Mouse (Mus musculus) left cerebral cortex, postnatal 14 days (tissue): Measurements from ENCODE around the gene Macrod2. TPM values are rescaled to one million over a fixed set of nuclear protein-coding genes. Genes with fewer than 3 reads are reported as not detected.

ENCODE experiments used
- DNase-seq, 2 experiments: peaks; one replicate each; pipeline ENCODE4 v3.0.0; 2021 to 2022; ENCODE audit warnings: low spot score in 2 of 2, mixed read lengths in 1 of 2
- intact Hi-C: fragments of 180-260 bp; cut with DNase I; formaldehyde crosslinking; loops from one replicate; pipeline ENCODE4 v1.15.1; 2025
- total RNA-seq, 2 experiments: library from RNA; stranded (reverse); gene quantifications; 2 replicates each; pipeline ENCODE4 v1.2.3; 2021

Gene Macrod2
- total RNA-seq, 2 experiments from 2014 or later, result 52.7 to 55.7 TPM

DNA sequence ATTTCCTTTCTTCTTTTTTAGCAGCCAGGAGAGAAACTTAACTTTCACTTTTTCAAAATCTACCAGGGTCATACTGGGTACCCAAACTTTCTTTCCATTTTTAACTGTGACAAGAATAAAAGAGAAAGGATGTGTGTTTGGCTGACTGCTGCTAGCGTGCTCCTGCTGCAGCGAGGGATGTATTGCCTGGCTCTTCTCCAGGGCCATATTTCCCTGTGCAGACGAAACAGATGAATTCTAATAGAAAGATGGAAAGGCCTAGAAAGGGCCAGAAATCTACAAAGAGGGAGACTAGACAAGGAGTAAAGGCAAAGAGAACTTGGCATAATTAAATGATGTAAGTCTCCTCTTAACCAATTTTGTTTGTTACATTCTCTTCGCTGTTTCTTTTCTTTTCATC is 2005.7 kb downstream of the Macrod2 start:
- intact Hi-C loops, result no loop called here
- peak in 1 of 2 experiments; percentile 25 for DNase-seq

DNA sequence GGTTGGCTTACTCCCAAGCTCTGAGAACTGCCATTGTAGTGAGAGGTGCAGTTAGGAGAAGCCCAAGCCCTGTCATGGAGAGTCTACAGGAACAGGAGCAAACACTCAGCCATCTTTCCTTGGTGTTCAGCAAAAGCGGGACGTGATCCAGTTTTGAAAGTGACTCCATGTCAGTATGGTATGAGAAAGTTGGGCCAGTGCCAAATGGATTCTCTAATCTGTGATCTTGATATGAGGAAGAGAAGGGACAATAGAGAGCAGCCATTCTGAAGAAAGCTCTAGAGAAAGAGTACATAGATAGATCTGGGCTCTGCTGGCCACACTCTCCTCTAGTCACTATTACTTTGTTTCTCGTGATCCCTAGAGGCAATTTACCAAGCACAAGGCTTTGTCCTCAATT is 2006.2 kb downstream of the Macrod2 start:
- intact Hi-C loops, result no loop called here
- peak in 1 of 2 experiments; percentile 20 for DNase-seq

DNA sequence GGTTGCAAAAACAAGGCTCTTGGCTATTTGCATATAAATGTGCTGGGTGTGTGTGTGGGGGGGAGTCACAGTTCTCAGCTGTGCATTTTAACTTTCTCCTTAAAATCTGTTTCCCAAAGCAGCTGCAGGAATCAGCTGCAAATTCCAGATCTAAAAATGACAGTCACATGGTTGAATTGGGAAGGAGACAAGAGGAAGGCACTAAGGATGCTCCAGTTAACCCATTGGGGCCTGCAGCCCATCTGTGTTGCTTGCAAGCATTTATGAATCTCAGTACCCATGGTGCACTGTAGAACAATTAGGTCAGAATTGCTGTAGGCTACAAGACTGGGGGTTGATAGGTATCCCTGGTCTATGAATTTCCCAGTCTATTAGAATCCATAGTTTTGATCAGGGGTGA is 2008.3 kb downstream of the Macrod2 start:
- intact Hi-C loops, result no loop called here
- peak; percentile 45 to 80 for DNase-seq

DNA sequence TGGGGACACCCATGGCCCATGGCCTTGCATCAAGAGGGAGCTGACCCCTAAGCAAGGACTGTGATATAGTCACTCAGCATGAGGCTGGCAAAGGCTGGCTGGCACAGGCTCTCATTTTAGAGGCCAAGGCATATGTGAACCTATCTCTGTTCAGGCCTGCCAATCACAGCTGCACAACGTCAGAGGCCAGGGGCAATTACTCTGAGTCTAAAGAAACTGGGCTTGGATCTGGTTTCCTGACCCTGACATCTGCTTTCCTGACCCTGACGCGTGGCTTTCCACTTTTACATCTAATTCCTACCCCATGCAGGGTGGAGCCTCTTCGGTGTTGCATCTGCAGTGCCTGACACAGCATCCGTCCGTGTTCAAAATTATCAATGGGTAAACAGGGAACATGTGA is 2009.2 kb downstream of the Macrod2 start:
- DNase-seq, result no peak
- intact Hi-C loops, result no loop called here

DNA sequence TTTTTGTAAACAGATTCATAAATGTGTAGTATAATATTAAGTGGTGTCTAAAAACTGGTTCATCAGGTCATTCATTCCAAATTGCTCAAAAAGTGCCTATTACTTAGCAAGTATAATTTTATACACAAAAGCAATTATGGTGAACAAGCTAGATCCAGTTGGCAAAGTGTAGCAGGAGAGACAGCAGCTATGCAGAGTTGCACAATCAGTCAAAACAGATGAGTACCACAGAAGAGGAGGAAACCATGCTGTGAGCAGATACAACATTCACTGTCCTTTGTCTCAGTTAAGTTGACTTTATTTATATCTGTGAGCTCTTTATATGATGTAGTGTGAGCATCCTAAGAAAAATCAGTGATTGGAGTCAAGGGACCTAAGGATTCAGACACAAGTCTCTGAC is 2012.2 kb downstream of the Macrod2 start:
- DNase-seq, result no peak
- intact Hi-C loops, result no loop called here

DNA sequence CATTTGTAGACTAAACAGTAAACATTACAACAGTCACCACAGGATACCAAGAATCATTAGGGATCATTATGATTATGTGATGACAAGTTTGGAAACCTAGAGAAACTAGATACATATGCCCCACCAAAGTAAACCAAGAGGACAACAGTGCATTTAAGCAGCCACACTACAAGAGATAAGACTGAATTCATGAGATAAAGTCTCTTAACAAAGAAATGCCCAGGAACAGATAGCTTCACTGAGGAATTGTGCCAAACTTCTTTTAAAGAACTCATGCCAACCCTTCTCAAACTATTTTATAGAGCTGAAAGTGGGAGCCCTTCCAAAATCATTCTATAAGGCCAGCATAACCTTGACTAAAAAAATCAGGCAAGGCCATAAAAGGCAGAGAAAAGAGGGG is 2015.0 kb downstream of the Macrod2 start:
- DNase-seq, result no peak
- intact Hi-C loops, result no loop called here

DNA sequence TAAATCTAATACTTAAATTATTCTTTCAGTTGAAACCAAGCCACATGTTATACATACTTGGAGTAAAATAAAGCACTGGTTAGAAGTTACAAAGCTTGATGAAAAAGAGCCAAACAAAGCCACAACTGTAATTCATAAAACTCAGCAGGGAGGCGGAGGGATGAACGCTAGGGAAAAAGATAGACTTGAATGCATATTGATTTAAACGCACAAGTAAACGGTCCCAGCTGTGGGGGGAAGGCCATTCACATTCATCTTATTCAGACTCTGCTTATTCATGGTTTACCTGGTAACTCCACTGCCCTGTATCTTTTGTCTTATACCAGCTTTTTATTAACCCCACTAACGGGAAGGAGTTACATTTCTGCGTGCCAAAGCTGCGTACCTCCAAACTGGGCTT is 2038.0 kb downstream of the Macrod2 start:
- intact Hi-C loops, result no loop called here
- DNase-seq, result no peak

DNA sequence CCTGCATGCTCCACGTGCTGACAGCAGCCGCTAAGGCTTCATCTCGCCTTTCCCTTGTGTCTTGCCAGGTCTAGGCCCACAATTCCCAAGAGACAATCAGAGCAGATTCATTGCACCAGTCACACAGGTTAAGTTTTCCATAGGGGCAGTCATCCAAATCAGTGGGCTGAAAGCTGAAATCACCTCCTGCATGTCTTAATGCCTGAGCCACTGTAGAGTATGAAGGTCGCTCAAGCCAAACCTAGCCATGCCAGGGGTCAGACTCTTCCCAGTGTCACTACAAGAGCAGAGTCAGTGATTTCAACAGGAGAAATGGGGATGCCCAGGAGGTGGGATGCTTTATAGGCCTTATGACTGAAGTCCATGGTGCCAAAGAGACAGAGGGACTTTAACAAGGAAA is 2039.6 kb downstream of the Macrod2 start:
- DNase-seq, result no peak
- intact Hi-C loops, result no loop called here

DNA sequence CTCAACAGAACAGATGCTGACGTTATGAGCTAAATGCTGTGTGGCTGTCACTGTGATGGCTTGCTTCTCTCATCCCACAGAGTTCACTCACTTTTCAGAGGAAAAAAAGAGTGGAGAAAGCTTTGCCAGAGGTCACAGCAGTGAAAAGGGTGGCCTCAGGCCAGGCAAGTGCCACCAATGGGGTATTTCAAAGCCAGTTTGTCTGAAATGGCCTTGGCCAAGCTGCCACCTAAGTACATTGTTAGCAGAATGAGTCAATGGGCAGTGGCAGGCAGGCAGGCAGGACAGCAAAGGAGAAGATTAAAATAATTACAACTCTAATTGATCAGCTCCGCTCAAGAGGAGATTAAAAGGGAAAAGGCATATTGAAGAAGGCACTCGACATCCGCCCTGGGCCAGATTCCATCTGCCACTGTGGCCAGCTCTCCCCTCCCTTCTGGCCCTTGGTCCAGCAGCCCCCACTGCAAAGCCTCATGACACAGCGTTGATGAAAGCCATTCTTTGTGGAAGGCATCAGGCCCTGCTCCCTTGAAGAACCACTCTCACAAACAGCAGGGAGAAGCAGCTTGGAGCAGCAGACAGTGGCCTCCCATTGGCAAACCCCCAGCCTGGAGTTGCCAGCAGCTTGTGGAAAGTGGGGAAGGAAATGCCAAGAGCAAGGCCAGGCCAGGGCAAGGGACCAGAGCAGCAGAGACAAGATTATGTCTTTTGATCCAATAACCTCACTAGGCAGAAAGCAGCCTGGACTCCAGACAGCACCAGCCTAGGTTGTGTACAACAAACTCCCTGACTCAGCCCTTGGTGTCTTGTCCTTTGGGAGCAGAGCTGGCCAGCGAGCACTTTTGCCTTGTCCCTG is 2042.7 kb downstream of the Macrod2 start:
- DNase-seq, result peak; percentile 28 to 37
- intact Hi-C loops, result no loop called here

Other genes with a start within 250 kb of the Macrod2 start
- gene Gm17374, start 243.3 kb upstream of the Macrod2 start, total RNA-seq, result not detected
- 10 to 100 TPM; 18.1 to 18.7 TPM for gene Esf1, start 224.7 kb upstream of the Macrod2 start, total RNA-seq
- gene Ndufaf5, start 224.7 kb upstream of the Macrod2 start, total RNA-seq, result 10 to 100 TPM; 49.5 to 49.7 TPM
- not detected for gene Sel1l2, start 5.6 kb upstream of the Macrod2 start, total RNA-seq